Mouse (Mus musculus) liver, embryonic 16.5 days (tissue): ENCODE results near the gene Mafg. TPM values are rescaled to one million over a fixed set of nuclear protein-coding genes. Genes with fewer than 3 reads are reported as not detected.

Experiments
- ATAC-seq: fragments of 200-750 bp; cut with Nextera tagmentation; 2 replicates; pipeline ENCODE4 v1.8.0; 2017; ENCODE audit warnings: low read depth, mild to moderate bottlenecking, moderate number of reproducible peaks, moderate library complexity
- H3K27ac ChIP-seq: fragments of 300-500 bp; sonication (generic); 2 replicates; pipeline ENCODE4 v1.5.1; 2014; ENCODE audit warnings: mild to moderate bottlenecking, low read length
- H3K27me3 ChIP-seq: fragments of 300-500 bp; sonication (generic); 2 replicates; pipeline ENCODE4 v1.6.1; 2014; ENCODE audit warnings: low read depth, low read length, mixed read lengths; ENCODE audit not compliant: control insufficient read depth, insufficient read depth
- H3K36me3 ChIP-seq: fragments of 300-500 bp; sonication (generic); 2 replicates; pipeline ENCODE4 v1.6.1; 2014; ENCODE audit warnings: mild to moderate bottlenecking; ENCODE audit not compliant: control insufficient read depth, insufficient read depth
- H3K4me1 ChIP-seq: fragments of 300-500 bp; sonication (generic); 2 replicates; pipeline ENCODE4 v1.6.1; 2014; ENCODE audit warnings: low read depth, low read length, mixed read lengths; ENCODE audit not compliant: control insufficient read depth
- H3K4me2 ChIP-seq: fragments of 300-500 bp; sonication (generic); 2 replicates; pipeline ENCODE4 v1.6.1; 2014; ENCODE audit warnings: low read depth, low read length, mixed read lengths
- H3K4me3 ChIP-seq: fragments of 300-500 bp; sonication (generic); 2 replicates; pipeline ENCODE4 v1.5.1; 2014; ENCODE audit warnings: low read depth, mild to moderate bottlenecking, low read length
- H3K9ac ChIP-seq: fragments of 300-500 bp; sonication (generic); 2 replicates; pipeline ENCODE4 v1.6.1; 2014; ENCODE audit warnings: low read depth, low read length
- H3K9me3 ChIP-seq: fragments of 300-500 bp; sonication (generic); replicated peaks from 2 replicates; pipeline ENCODE4 v1.6.1; 2016; ENCODE audit warnings: low read length; ENCODE audit not compliant: control insufficient read depth
- WGBS: fragments of 180-500 bp; shearing (Covaris S2); extraction: QIAGEN DNeasy Blood & Tissue Kit; methylation state at CpG from one replicate; pipeline ENCODE4 v1.1.7; 2014; ENCODE audit not compliant: insufficient replicate concordance; 5-methylcytosine and 5-hydroxymethylcytosine counted together
- polyA plus RNA-seq: library from polyadenylated mRNA; unstranded; fragments of >200 nt; fragmentation: Nextera tagmentation; extraction: Ambion mirVana; gene quantifications from 2 replicates; pipeline ENCODE4 v1.2.1, GENCODE M21; 2015

The Mafg gene
- polyA plus RNA-seq, 1 experiment from 2014 or later = 30.9 TPM

DNA sequence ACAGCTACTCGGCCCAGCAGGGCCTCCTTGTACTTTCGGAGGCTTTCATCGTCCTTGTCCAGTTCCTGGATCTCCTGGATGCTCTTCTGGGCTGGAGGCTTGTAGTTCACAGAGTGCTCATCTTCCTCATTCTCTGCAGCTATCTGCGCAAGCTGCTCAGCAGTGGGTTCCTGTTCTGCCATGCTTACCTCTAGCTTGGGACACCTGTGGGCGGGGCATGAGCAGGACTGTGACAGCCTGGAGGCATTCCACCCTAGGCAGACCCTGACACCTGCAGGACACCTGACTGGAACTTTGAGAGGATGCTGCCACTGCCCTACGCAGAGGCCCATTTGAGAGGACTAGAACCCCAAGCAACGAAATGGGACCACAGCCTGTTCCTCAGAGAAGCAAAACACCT is 53.2 kb downstream of the Mafg start:
- no peak for ATAC-seq
- Histone ChIP-seq H3K4me1 (peaks cover 42% of the 10 kb centered on the region), H3K27ac (peak overlapping the region; percentile 86), H3K36me3 (peaks cover 26% of the 10 kb centered on the region), H3K9ac (peak overlapping the region; percentile 87), H3K9me3 (no peaks in the 10 kb centered on the region), H3K4me2 (peak overlapping the region; percentile 96), H3K4me3 (peak overlapping the region; percentile 88), H3K27me3 (no peaks in the 10 kb centered on the region)
- 39% methylated on average over 7 of the region's 7 CpGs for WGBS

DNA sequence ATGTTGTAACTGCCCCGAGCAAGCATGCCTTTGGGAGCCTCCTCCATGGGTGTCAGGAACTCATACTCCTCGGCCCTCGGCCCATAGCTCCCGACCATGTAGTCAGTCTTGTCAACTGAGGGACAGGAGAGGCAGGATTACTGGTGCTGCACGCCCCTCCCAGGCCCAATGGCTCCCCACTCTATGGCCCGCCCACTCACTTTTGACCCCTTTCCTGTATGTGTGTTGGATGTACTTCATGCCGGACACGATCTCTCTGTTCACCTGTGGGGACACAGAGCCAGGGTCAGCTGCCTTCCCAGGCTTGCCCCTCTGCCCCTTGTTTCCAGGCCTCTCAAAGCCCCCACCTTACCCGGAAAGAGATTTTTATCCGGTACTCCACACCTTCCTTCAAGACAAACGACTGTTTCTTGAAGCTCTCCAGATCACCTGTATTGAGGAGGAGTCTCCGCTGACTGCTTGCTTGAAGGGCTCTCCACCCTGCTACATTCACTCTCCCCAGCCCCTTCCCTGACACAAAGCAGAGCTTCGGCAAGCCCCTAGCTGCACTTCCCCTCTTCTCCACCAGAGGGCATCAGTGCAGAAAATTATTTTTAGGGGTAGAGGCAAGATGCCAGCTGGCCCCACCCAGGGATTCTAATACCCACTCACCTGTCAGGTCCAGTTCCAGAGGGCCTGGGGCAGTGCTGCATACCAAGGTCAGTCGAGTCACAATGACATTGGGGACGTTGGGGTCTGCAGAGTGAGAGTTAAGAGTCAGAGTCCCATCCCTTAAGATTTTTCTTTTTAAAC is 53.9 kb downstream of the Mafg start:
- Histone ChIP-seq H3K4me2 (peak overlapping the region; percentile 96), H3K4me3 (peak overlapping the region; percentile 88), H3K4me1 (peaks cover 46% of the 10 kb centered on the region), H3K36me3 (peaks cover 23% of the 10 kb centered on the region), H3K9ac (peak overlapping the region; percentile 87; the same call in 1 of the 2 replicates), H3K9me3 (no peaks in the 10 kb centered on the region), H3K27me3 (no peaks in the 10 kb centered on the region), H3K27ac (no peak overlapping the region; the same call in 1 of the 2 replicates)
- no peak for ATAC-seq
- 56% methylated on average over 15 of the region's 15 CpGs for WGBS

DNA sequence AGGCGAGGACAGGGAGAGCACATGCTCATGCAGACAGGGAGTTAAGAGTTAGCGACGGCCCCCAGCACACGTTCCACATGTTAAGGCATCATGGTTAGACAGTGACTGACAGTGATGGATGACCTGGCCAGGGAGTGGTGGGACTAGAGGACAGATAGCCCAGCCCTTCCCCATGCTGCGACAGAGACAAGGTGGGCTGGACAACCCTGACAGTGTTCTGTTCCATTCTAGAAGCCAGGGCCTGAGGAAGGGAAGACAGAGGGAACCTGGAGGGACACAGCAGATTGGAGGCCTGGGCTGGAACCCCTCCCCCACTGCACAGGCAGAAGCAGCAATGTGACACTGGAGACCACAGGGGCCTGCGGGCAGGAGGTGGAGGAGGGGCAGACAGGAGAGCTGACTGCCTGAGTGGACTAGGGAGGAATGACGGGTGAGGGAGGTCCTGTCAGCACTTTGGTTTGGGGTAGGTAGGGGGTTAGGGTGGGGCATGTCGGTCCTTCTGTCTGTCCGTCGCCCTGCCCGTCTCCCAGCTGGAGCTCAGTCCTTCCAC is 54.6 kb downstream of the Mafg start:
- Histone ChIP-seq H3K9ac (no peak overlapping the region), H3K27ac (no peak overlapping the region)
- ATAC-seq = no peak

DNA sequence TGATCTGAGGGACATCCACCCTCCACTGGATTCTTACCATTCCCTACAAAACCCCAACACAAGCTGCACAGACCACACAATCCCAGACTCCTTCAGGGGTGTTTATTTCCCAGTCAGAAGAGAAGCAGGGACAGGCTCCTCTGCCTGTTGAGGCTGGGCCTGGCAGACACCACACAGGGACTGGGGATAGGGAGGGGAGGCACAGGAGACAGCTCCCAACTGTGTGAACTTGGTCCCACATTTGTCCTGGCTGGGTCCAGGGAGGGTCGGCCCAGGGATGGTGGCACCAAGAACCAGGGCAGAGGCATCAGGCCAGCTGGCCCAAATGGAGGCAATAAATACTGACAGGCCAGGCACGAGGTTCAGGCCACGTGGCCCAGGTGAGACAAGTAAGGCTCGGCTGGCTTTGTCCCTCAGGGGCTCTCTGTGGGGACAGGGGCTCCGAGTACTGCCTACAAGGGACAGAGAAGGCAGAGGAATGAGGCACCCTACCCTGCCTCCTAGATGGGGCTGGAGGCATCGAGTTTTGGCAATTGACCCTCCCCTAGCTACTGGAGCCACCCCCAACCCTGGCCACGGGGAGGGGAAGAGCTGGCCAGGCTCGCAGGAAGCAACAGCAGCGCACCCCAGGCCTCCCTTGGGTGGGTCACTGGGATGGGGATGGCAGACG is 55.2 kb downstream of the Mafg start:
- Histone ChIP-seq H3K27ac (no peak overlapping the region), H3K9me3 (no peaks in the 10 kb centered on the region), H3K4me2 (no peak overlapping the region), H3K9ac (no peak overlapping the region), H3K36me3 (peaks cover 16% of the 10 kb centered on the region), H3K4me3 (no peak overlapping the region), H3K4me1 (peaks cover 51% of the 10 kb centered on the region), H3K27me3 (no peaks in the 10 kb centered on the region)
- 80% methylated on average over 10 of the region's 10 CpGs for WGBS
- no peak for ATAC-seq

More for the DNA sequence above, 54.6 kb downstream of the Mafg start:
- WGBS = 81% methylated on average over 11 of the region's 11 CpGs
- no peaks in the 10 kb centered on the region for H3K9me3 ChIP-seq
- peaks cover 17% of the 10 kb centered on the region for H3K36me3 ChIP-seq
- H3K4me2 ChIP-seq = no peak overlapping the region
- H3K4me1 ChIP-seq = peaks cover 51% of the 10 kb centered on the region
- H3K4me3 ChIP-seq = no peak overlapping the region
- H3K27me3 ChIP-seq = no peaks in the 10 kb centered on the region

DNA sequence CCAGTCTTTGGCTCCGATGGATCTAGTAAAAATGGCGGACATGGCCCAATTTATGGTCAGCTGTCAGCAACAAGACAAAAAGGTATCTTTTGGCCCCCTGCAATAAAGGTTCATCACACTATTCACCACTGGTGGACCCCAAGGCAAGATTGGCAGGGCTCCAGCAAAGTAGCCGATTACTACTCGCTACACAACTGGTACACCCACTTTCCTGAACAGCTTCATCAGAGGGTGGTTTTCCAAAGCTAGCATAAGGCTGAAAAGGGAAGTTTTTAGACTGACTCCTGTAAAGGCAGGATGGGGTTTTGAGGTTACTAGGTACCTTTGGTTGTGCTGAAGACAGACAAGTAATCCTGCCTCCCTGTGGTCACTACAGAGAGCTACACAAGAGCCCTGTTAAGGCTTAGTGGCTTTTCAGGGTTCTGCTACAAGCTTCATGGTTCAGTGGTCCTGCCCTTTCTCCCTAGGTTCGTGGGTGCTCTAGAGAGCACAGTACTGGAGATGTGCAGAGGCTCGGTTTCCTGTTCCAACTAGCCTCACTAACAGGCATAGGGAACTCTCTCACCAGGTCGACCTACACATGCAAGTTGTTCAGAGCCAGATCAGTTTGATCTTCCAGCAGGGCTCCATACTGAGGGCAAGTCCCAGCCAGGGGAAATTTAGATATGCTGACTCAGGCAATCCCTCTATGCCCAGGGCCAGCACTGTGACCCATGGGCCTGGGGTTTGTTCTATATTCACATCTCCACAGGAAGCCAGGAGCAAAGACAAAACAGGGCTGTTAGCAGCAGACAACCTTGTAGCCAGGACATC is 56.0 kb downstream of the Mafg start:
- H3K4me3 ChIP-seq = peak overlapping the region; percentile 18; the same call in 1 of the 2 replicates
- 71% methylated on average over 7 of the region's 7 CpGs for WGBS
- H3K9ac ChIP-seq = no peak overlapping the region
- peaks cover 16% of the 10 kb centered on the region for H3K36me3 ChIP-seq
- no peaks in the 10 kb centered on the region for H3K27me3 ChIP-seq
- H3K9me3 ChIP-seq = no peaks in the 10 kb centered on the region
- ATAC-seq = no peak
- peaks cover 48% of the 10 kb centered on the region for H3K4me1 ChIP-seq
- peak overlapping the region; percentile 81 for H3K27ac ChIP-seq
- H3K4me2 ChIP-seq = peak overlapping the region; percentile 41

- H3K27me3 ChIP-seq = no peaks in the 10 kb centered on the region
- H3K9me3 ChIP-seq = no peaks in the 10 kb centered on the region
- H3K27ac ChIP-seq = peak overlapping the region; percentile 81
- no peak for ATAC-seq
- H3K4me2 ChIP-seq = peak overlapping the region; percentile 41
- peaks cover 17% of the 10 kb centered on the region for H3K36me3 ChIP-seq
- WGBS = 85% methylated on average over 3 of the region's 3 CpGs
- H3K4me3 ChIP-seq = peak overlapping the region; percentile 18; the same call in 1 of the 2 replicates
- 0 out of 2 replicates have a peak overlapping the region, but pooled peaks have one; percentile 21 for H3K9ac ChIP-seq
- peaks cover 49% of the 10 kb centered on the region for H3K4me1 ChIP-seq
These were observed 56.9 kb downstream of the Mafg start for GRCm38 (mm10) chr11:120576365-120576981.

DNA sequence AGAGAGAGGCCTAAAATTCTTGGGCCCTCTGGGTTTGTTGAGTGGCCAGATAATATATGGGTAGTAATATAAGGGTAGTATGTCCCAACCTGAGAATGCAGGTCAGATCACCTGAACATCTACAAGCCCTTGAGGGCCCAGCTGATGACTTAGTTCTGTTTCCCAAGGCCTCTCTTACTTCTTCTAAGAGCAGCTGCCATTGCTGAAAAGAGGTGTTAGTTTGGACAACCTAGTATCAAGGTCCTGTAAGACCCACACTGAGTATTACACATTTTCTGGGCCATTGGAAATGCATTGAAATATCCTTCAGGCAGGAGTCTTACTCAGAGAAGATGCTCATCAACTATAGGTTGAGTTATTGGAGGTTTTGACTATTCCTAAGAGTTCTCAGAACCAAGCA is 57.5 kb downstream of the Mafg start:
- peaks cover 55% of the 10 kb centered on the region for H3K4me1 ChIP-seq

More for the DNA sequence above, 57.5 kb downstream of the Mafg start:
- Histone ChIP-seq H3K9me3 (no peaks in the 10 kb centered on the region), H3K36me3 (peaks cover 22% of the 10 kb centered on the region), H3K27me3 (no peaks in the 10 kb centered on the region), H3K4me3 (no peak overlapping the region), H3K9ac (no peak overlapping the region), H3K4me2 (no peak overlapping the region), H3K27ac (peak overlapping the region; percentile 79)
- ATAC-seq = no peak
